12 mouse cellular contexts compared by ENCODE assay signal in genomic region chr10:18435938-18436337, GRCm38 (mm10).
DNase-seq lines count a peak whose midpoint lies in the region; ATAC-seq and TF ChIP-seq lines count a peak whose summit lies in the region.
"Had no signal": no experiment of that assay in that cellular context is flagged by ENCODE, and none has a peak within 500 bp of the region (broad histone marks: within the 10 kb centered on the region; RNA-seq: fewer than 3 reads in every experiment).

No protein-coding gene starts in this region.

- no peaks in the 10 kb centered on the region for H3K36me3 ChIP-seq in heart, postnatal 0 days (replicated peaks; ENCODE audit: control insufficient read depth, insufficient read depth, low read length)
- H3K36me3 ChIP-seq in lung, postnatal 0 days (ENCODE audit: insufficient read depth, low read length): no peaks in the 10 kb centered on the region
- no peaks in the 10 kb centered on the region for H3K36me3 ChIP-seq in forebrain, postnatal 0 days (ENCODE audit: insufficient read depth)

- no peak overlapping the region for H3K4me2 ChIP-seq in heart, postnatal 0 days (ENCODE audit: low read depth, low read length)
- no peak overlapping the region for H3K4me2 ChIP-seq in lung, postnatal 0 days (replicated peaks; ENCODE audit: low read depth, low read length)
- H3K4me2 ChIP-seq in forebrain, postnatal 0 days (ENCODE audit: low read depth): no peak overlapping the region

- intact Hi-C loops in heart, postnatal 36 days (cut with DNase I): no loop called here

- WGBS in heart, postnatal 0 days: 21% methylated on average over 7 of the region's 7 CpGs
- 36% methylated on average over 7 of the region's 7 CpGs for WGBS in lung, postnatal 0 days
- 49% methylated on average over 7 of the region's 7 CpGs for WGBS in forebrain, postnatal 0 days

- H3K4me3 ChIP-seq in heart, postnatal 0 days (ENCODE audit: low read depth, low read length): no peak overlapping the region
- no peak overlapping the region for H3K4me3 ChIP-seq in lung, postnatal 0 days (ENCODE audit: low read depth, low read length)
- no peak overlapping the region for H3K4me3 ChIP-seq in forebrain, postnatal 0 days (ENCODE audit: low read depth, low read length)

- no peak for TF ChIP-seq CTCF in heart, postnatal 0 days (IDR thresholded peaks at IDR 0.05; ENCODE audit: low read depth)
- TF ChIP-seq CTCF in lung, postnatal 0 days (IDR thresholded peaks at IDR 0.05): no peak
- no peak for TF ChIP-seq CTCF in forebrain, postnatal 0 days (IDR thresholded peaks at IDR 0.05; ENCODE audit: low read depth)

- DNase-seq in heart, postnatal 0 days (ENCODE audit: low spot score): no peak
- no peak for DNase-seq in heart, postnatal 36 days
- DNase-seq in lung, postnatal 0 days (ENCODE audit: low spot score): peak; percentile 41
- no peak for DNase-seq in lung, postnatal 14 days
- DNase-seq in forebrain, postnatal 0 days: no peak
- DNase-seq in adrenal gland, adult 18-20 months (ENCODE audit: low spot score in 2 of 2): no peak
- no peak for DNase-seq in thymus, postnatal 10 days (ENCODE audit: low spot score in 2 of 2)
- DNase-seq: gastrocnemius, postnatal 10 days; kidney, adult 11 months; liver, postnatal 0 days; midbrain, embryonic 14.5 days had no signal

- no peak overlapping the region for H3K9ac ChIP-seq in heart, postnatal 0 days (replicated peaks; ENCODE audit: low read depth, low read length)
- H3K9ac ChIP-seq in lung, postnatal 0 days (replicated peaks; ENCODE audit: low read depth): no peak overlapping the region
- H3K9ac ChIP-seq in forebrain, postnatal 0 days: no peak overlapping the region
- H3K9ac ChIP-seq: liver, postnatal 0 days had no signal

- no peak for ATAC-seq in heart, postnatal 0 days (ENCODE audit: insufficient read depth, low read depth)
- ATAC-seq in lung, postnatal 0 days: peak; percentile 38
- ATAC-seq in forebrain, postnatal 0 days: peak; percentile 36
- ATAC-seq: activated CD4-positive, CD25-positive, alpha-beta regulatory T cell, adult 4 months had no signal

- no peaks in the 10 kb centered on the region for H3K9me3 ChIP-seq in heart, postnatal 0 days (replicated peaks; ENCODE audit: control insufficient read depth, low read length)
- H3K9me3 ChIP-seq in lung, postnatal 0 days (ENCODE audit: low read length): no peaks in the 10 kb centered on the region
- H3K9me3 ChIP-seq in forebrain, postnatal 0 days (ENCODE audit: low read length): no peaks in the 10 kb centered on the region

- H3K27ac ChIP-seq in heart, postnatal 0 days (ENCODE audit: low read depth): peak overlapping the region; percentile 60
- no peak overlapping the region for H3K27ac ChIP-seq in lung, postnatal 0 days (ENCODE audit: low read length)
- H3K27ac ChIP-seq in forebrain, postnatal 0 days (ENCODE audit: low read depth, low read length): no peak overlapping the region

- no peak for TF ChIP-seq EP300 in heart, postnatal 0 days (IDR thresholded peaks at IDR 0.05; ENCODE audit: low read depth)
- TF ChIP-seq EP300 in lung, postnatal 0 days (IDR thresholded peaks at IDR 0.05): no peak

- peaks cover 53% of the 10 kb centered on the region for H3K4me1 ChIP-seq in heart, postnatal 0 days (ENCODE audit: control insufficient read depth, insufficient read depth)
- H3K4me1 ChIP-seq in lung, postnatal 0 days (ENCODE audit: insufficient read depth, low read depth, low read length): no peaks in the 10 kb centered on the region
- no peaks in the 10 kb centered on the region for H3K4me1 ChIP-seq in forebrain, postnatal 0 days (ENCODE audit: insufficient read depth)

- no peaks in the 10 kb centered on the region for H3K27me3 ChIP-seq in heart, postnatal 0 days (ENCODE audit: control insufficient read depth, insufficient read depth, low read length)
- H3K27me3 ChIP-seq in lung, postnatal 0 days (replicated peaks; ENCODE audit: insufficient read depth, low read length): no peaks in the 10 kb centered on the region
- no peaks in the 10 kb centered on the region for H3K27me3 ChIP-seq in forebrain, postnatal 0 days (ENCODE audit: insufficient read depth, low read length)
